Mouse (Mus musculus) small intestine, adult 2 months (tissue): Measurements from ENCODE around the gene Dmc1.

Source experiments
- CTCF ChIP-seq: fragments of 200-500 bp; IDR thresholded peaks from 2 replicates; pipeline ENCODE4 v1.5.1; 2012; ENCODE audit warnings: low read depth, mild to moderate bottlenecking, control low read depth, inconsistent platforms, low read length, moderate library complexity, mixed read lengths; ENCODE audit not compliant: insufficient replicate concordance, insufficient read length; ENCODE audit errors: extremely low read depth
- POLR2A ChIP-seq: fragments of 200-500 bp; IDR thresholded peaks from 2 replicates; pipeline ENCODE4 v1.6.1; 2012; ENCODE audit warnings: low read depth, mild to moderate bottlenecking, control low read depth, inconsistent platforms, low read length, moderate library complexity

- TF ChIP-seq POLR2A (no peak), CTCF (no peak)
These were observed 88.5 kb downstream of the Dmc1 start, which contains the start of gene Kdelr3 for GRCm38 (mm10) chr15:79516171-79517096.
